Mouse (Mus musculus): ENCODE measurements around the gene Dlx4. TPM values are rescaled to one million over a fixed set of nuclear protein-coding genes. Genes with fewer than 3 reads are reported as not detected.

Gene Dlx4
- under 1 TPM in 1 of 2 experiments, not detected in 1; 0.32 TPM for total RNA-seq (2021)
- long read RNA-seq, experiment 1 = 0 reads
- long read RNA-seq, experiment 2 = 0 reads

DNA sequence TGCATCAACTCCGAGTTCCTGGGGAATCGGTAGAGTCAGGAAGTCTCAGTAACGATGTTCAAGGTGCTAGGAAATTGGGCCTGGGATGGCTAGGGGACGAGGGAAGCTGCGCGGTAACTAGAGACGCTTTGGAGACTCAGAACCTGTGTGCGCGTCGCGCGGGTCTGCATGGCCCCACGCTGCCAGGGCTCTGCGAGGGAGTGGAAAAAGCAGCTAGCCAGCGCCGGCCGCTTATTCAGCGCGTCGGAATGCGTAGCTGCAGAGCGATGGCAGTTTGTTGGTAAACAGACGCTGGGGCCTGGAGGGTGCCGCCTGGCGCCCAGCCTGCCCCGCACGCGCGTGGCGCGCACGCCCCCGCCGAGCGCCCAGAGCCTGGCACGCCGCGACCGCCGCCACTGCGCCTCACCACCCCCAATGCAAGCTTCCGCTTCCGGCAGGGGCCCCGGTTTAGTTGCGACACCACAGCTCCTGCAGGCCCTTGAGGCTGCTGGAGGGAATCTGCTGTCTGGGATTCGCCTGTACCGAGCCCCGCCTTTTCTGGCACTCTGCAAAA lies at the start of gene Dlx4:
Dlx4 (minus strand) TSS at position 413 of the 553 bp plus-strand sequence.
- peak; percentile 31 for DNase-seq

DNA sequence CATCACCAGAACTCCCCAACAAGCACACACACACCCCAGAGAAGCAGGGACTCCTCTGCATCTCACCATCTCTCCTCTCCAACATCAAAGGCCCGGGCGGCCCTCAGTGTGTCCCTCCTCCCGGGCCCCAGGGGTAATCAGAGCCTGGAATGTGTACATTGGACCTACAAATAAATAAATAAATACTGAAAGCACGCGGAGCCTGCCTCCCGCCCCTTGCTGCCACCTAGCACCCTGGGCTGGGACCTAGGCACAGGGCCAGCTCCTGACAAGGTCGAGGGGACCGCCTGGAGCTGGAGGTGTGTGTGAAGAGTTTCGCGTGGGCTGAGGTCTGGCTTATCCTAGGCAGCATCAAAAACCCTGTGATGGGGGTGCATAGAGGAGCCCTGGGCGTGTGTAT lies 43.8 kb upstream of the Dlx4 start:
- DNase-seq = no peak

DNA sequence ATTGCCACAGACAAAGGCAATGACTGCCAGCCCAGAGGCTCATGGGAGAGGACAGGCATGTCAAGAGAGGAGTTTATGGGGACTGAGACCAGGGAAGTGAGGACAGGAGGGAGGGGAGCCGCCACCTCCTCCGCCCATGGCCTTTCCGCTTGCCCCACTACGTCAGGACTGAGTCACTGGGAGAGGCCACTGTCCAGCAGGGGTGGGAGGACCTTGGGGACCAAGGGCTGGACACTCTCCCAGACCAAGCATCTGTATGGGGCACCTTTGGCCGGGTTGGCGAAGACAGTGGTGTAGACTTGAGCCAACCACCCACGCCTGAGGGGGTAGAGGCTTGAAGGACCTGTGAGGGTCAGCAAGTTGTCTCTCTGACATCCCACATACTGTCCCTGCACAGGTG lies 40.8 kb upstream of the Dlx4 start:
- DNase-seq = no peak

DNA sequence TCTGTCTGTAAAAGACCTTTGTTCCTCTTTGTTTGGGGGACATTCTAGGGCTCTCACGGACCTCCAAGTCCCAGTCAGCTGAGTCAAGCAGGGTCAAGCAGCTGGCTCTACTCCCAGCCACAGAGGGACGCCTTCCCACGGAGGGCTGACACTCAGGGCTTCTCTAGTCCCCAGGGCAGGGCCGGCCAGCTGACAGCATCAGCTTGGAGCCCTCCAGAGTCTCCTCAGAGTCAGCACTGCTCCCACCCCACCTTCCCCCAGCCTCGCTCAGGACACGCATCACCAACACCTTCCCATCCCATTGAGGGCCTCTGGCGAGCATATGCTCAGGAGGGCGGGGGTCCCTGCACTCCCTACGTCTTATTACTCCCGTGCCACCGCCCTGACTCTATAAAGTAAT lies 39.6 kb upstream of the Dlx4 start:
- no peak for DNase-seq

DNA sequence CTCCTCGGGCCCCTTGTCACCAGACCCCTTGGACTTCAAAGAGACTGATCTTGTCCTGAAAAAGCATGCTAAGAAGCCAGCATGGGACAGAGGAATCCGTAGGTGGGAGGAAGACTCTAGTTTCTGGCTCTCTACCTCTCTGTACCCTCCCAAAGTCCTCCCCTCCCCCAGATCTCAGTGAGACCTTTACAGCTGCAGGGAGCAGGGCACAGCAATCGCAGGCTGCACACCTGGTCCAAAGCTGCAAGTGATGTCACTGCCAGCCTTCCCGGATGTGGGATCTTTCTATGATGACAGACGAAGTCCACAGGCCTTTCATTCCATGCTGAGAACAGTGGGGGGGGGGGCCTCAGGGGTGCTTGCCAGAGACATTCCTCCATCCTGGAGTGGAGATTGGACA lies 38.5 kb upstream of the Dlx4 start:
- DNase-seq = no peak

DNA sequence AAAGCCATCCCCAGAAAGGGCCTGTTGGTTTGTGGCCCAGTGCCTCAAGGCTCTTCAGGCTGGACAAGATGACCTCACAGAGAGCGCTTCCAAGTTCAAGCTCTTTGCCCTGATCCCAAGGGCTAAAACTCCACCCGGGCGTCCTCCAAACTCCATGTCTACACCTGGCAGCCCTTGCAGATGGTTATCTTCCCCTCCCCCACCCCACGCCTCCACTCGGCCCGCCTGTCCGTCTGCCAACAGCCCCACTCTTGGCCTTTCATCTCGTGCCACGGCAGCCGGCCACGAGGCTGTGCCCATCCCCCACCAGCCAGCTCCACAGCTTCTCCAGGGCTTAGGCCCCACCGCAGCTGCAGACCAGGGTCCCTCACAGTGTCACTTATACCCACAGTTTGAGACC lies 33.2 kb upstream of the Dlx4 start:
- DNase-seq = peak; percentile 25

DNA sequence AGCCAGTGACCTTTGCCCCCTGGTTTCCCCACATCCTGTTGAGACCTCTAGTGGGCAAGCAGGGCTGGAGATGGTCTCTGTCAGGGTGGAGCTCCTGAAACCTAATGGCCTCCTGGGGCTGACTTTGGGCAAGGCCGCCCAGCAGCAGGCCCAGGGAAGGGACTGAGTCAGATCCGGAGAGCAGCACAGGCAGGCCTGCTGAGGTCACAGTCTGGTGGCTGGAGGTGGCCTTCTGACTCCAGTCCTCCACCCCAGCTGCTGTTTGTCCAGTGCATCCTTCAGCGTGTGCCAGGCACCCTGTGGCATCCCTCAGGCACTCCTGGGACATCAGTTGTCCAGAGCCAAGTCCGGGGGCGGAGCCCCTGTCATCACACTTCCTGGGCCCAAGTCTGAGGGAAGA lies 19.8 kb upstream of the Dlx4 start:
- DNase-seq = no peak

DNA sequence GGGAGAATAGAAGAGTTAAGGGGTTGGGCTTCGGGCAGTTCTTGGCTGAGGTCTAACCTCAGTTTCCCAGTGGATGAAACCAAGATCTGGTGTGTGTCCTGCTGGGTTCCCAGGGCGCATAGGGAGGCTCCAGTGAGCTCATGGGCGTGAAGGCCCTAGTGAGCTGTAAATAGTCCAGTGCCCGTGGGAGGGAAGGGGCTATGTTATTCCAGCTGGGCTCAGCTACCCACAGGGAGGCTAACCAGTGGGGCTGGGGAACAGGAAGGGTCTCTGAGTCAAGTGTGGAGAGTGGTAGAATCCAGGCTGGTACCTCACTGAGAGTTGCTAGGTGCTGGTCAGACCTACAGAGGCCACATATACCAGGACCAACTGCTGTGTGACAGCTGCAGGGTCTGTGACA lies 15.6 kb upstream of the Dlx4 start:
- no peak for DNase-seq

DNA sequence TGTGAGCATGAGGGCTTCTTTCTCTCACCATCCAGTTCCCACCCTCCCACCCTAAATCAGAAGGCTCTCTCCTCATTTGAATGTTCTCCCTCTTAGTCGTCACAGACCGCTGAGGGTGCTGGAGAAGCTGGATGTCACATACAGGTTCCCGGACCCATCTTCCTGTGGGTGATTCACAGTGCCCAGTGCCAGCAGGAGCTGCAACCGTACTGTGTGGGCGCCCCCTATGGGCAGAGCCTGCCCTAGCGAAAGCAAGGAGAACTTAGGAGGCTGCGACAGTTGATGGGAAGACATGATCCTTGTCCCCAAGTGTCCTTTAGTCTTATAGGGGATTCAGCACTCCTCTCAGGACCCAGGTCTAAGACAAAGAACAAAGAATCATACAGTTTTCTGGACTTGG lies 14.6 kb upstream of the Dlx4 start:
- DNase-seq = peak; percentile 28

DNA sequence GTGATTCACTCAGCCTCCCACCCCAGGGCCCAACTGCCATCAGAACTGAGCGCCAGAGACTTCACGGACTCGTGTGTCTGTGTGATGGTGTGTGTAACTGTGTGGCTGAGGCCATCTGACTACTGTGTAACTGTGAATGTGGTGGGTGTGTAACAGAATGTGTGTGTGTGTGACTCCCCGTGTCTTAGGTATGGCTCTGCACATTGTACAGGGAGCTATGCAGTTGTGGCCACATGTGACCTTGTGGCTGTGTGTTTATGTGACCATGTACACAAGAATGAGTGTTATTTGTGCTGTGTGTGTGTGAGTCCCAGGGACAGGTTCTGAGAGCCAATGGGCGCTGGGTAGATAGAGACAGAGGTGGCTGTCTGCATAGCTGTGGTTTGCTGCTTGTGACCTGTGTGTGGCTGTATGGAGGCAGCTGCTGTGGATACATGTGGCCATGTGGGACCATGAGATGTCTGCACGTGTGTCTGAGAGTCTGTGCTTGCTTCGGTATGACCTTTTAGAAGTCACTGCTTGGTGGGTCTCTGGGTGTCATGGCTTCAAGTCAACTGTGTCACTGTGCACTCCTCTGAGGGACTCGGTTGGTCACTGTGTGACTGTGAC lies 13.8 kb upstream of the Dlx4 start:
- no peak for DNase-seq

DNA sequence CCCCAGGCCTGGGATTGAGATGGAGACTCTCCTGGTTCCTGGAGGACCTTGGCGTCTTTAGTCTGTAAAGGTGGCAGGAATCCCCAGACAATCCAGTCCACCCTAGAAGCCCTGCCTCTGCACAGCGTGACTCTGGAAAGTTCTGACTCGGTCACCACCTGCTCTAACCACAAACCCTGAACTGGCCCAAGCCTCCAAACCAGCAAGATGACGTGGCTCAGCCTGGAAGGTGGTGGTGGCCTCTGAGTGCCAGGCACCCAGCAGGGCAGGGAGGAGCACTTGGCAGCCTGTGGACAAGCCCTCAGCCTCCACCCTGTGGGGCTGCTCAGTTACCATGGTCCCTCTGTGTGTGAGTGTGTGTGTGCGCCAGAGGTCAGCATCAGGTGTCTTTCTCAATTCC lies 11.8 kb upstream of the Dlx4 start:
- DNase-seq = no peak

DNA sequence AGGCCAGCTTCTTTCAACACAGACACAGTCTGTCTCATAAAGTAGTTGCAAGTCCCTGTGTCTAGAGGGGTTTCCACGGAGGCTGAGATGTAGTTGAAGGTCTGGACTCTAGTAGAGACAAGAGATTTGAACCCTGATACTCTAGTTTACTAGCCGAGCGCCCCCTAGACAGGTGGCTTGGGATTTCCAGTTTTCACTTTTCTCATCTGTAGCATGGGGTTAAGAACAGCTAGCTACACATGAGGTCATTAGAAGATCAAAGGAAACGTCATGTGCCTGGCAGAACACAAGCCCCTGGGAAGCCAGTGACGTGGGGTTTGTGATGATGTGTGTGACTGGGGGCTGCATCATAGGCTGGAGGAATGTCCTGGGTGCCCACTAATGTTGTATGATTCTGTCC lies 11.3 kb upstream of the Dlx4 start:
- no peak for DNase-seq

DNA sequence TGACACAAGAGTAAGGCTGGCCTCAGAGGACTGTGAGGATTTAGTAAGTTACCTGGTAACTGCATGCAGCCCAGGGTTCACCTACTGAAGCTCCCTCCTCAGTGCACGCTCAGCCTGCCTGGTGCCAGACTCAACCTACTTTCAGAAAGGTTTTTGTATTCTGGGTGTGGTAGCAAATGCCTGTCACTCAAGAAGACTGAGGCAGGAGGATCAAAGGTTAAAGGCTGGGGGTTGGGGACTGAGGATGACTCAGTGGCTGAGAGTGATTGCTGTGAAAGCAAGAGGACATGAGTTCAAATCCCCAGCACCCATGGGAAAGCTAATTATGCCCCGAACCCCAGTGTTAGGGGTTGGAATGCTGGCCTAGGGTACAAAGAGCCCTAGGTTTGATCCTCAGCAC lies 9.4 kb upstream of the Dlx4 start:
- DNase-seq = no peak

DNA sequence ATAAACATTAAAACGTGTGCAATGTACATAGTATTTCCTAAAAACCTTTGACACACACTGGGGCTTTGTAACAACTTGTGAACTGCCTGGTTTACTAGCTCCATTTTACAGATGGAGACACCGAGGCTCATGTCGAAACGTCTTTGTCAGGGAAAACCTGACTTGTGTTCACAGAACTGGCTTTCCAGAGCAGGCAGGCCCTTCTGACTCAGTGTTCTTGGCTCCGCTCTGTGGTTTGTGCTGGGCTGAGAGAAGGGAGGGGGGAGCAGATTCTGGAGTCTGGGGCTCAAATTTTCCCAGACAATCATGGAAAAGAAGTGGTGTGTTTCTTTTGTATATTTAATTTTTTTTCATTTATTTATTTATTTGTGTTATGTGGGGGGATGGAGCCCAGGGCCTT lies 7.6 kb upstream of the Dlx4 start:
- no peak for DNase-seq

DNA sequence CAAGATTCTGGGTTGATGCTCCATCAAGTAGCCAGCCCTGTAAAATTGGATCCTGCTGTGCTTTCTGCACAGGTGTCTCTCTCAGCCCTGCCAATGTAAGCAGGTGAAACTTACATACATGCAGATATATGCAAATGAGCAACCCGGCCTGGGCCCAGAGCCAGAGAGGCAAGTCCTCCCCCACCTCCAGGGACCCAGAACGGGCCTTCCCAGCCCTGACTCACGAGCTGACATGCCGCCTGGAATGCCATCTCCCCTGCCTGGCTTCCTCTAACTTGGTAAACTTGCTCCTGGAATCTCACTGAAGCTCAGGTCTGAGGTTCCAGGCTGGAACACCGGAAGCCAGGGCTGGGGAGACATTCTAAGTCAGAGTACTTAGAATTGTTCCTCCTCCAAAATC lies 7.1 kb upstream of the Dlx4 start:
- no peak for DNase-seq

DNA sequence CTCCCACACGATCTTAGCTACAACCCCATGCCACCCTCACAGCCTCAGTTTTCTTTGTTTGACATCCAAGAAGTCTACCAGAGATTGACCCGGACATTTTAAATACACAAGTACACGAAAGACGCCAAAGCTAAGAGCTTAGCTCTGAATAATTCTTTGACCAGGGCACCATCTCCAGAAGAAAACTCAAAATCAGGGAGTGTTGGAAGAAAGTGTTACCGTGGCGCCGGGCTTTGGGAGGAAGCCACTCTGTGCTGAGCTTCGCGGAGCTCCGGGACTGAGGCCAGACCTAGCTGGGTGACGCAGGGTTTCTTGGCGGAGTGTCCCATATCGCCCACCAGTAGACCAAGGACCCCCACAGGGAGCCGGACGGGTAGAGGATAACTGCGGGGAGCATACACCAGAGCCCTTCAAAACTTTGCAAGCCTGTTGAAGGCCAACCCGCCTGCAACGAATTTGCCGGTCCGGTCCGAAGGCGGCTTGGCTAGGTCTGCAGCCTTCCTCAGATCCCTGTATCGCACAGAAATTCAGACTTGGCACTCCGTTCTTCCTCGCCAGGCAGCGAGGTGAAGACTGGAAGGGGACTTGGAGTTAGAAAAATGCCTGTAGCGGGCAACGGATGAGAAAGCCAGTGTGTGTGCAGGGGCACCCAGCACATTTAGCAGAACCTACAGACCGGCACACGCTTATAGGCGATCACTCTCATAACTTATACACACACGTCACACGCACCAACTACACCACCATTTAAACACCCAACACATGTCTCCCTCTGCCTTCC lies 4.4 kb upstream of the Dlx4 start:
- peak; percentile 20 for DNase-seq

DNA sequence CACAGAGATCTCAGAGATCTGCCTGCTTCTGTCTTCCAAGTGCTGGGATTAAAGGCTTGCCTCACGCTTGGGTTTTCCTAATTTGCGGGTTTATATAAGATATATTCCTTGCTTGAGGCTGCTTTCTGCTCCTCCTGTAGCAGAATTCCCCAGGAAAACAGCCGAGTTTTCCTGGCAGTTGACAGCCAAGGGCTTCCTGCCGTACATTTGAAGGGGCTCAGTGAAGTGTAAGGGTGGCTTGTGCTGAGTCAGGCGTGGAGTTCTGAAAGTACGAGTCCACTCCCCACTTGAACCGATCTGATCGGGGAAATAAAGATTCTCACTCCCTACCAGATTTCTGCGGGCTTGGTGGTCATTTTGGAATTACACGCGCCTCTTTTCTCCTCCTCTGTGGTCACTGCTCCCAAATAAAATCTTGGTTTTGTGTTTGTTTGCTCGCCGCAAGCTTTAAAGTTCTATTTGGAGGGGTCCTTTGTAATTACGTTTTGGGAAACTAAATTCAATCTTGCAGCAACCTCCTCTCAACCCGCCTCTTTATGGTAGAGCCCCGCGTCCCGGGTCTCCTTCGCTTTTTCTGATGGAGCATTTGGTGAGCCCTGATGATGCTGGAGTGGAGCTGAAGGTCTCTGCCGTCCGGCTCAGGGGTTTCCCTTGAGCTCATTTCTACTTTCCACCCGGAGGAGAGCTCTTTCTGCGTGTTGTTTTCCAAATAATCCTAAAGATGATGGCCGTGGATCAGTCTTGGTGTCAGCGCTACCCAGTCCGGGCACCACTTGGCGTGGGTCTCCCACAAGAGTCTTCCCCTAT lies 3.6 kb upstream of the Dlx4 start:
- DNase-seq = no peak

DNA sequence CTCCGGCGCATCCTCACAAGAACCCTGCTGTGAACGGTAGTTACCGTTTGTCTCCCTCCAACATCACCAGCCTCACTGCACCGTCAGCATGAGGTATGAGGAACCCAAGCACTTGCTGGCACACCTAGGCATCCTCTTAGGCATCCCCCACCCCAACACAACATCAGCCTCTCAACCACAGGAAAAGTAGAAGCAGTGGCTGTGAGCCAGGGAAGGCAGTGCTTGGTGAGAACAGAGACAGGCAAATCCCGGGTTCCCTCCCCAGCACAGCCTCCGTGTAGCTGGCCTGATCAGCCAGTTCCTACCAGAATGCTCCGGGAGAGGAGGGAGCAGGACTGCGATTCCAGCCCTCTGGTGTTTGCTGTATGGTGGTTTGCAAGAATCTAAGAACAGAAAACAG lies 2.7 kb upstream of the Dlx4 start:
- DNase-seq = no peak

DNA sequence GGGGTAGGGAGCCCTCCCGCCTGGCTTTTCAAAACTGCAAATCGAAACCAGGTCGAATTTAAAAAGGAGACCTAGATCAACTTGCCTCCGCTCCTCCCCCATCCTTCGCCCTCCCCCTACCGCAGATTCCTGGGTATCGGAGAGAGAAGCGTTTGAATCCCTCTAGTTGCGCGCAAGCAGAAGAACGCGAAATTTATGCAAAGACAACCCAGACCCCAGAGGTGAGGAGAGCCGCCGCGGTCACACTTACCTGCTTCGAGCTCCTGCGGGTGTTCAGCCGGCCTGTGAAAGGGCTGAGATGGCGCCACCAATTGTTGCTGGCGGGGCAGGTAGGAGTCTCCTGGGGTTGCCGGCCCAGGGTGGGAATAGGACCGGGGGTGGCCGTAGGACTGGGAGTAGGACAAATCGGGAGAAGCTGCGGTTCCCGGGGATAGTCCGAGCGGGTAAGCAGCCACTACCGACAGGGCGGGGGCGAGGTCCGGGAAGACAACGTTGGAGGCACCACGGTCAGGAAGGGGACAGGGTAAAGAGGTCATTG lies 1.0 kb downstream of the Dlx4 start:
- peak; percentile 22 for DNase-seq

DNA sequence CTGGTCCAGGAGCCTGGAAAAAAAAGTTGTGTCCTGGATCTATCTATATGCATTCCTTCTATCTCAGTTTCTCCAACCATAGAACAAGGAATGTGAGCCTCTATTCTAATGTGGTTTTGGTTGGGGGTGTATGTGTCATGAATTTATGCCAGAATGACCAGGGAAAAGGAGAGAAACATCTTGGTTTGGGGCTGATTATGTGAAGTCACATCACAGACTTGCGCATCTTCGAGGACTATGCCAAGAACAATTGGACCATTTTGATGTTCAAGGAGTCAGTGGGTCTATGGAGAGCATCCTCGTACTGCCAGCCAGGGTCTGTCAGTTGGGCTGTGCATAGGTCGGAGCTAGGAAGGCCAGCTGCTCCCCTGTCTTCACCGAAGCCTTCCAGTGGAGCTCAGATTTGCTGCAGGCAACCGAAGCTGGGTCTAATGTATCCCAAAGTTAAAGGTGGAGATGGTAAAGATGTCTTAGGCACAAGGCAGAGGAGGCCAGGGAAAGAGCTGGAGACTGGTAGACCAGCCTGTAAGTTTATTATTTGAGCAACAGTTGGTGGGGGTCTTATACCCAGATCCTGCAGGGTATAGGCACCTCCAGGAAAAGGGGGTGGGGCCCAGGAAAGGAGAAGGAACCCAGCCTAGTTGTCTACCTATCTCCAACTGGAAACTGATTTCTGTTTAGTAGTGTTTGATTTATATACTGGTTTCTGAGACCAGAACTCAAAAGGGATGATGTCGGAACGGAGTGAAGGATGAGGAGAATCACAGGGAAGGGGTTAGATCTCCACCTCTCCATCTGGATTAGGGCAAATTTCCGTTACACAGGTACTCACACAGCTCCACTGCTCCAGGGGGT lies 1.7 kb downstream of the Dlx4 start:
- no peak for DNase-seq

DNA sequence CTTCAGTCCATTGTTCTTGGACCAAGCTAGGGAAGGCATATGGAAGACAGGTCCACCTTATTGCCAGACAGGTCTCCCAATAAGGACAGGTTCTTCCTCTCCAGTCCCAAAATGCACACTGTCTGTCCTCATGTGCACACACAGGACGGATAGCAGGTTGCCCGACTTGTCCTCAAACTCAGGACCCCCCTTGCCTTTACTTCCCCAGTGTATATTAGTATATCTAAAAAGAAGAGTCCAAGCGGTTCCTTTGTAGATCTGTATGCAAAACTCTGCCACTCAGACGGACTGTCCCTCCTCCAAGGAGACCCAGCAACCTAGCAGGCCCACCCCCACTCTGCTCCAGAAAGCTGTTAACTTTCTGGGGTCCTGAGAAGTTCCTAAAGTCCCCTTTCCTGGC lies 2.4 kb downstream of the Dlx4 start:
- DNase-seq = no peak
